Mouse (Mus musculus) kidney, postnatal 14 days (tissue): ENCODE results near the gene Riok2.
"Not testable (repeated sequence)": the region's sequence is repeated elsewhere in the genome, so short reads cannot be mapped to it uniquely, and the experiment has no call there.

Source experiments
- DNase-seq: peaks from one replicate; pipeline ENCODE4 v3.0.0; 2022; ENCODE audit warnings: mixed read lengths

Riok2 gene

GRCm38 (mm10) chr17:17373918-17374910 is at the start of gene Riok2:
TSS of gene Riok2 (plus strand) at chr17:17374309.
- peak; percentile 98 for DNase-seq

- DNase-seq: not testable (repeated sequence)
Measured at GRCm38 (mm10) chr17:17326022-17326421, 48.1 kb upstream of the Riok2 start.

GRCm38 (mm10) chr17:17326636-17327035 is 47.5 kb upstream of the Riok2 start:
- no peak for DNase-seq

GRCm38 (mm10) chr17:17345374-17346183 is 28.5 kb upstream of the Riok2 start:
- DNase-seq: not testable (repeated sequence)

DNA sequence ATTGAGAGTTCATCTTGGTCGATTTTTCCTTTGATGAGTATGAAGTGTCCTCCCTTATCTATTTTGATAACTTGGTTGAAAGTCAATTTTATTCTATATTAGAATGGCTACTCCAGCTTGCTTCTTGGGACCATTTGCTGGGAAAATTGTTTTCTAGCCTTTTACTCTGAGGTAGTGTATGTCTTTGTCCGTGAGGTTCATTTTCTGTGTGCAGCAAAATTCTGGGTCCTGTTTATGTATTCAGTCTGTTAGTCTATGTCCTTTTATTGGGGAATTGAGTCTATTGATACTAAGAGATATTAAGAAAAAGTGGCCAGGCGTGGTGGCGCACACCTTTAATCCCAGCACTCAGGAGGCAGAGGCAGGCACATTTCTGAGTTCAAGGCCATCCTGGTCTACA is 27.8 kb upstream of the Riok2 start:
- DNase-seq: not testable (repeated sequence)

- DNase-seq: no peak
Measured at GRCm38 (mm10) chr17:17373550-17373917, 575 bp upstream of the Riok2 start.

GRCm38 (mm10) chr17:17375581-17375980 is 1.5 kb downstream of the Riok2 start:
- DNase-seq: no peak

GRCm38 (mm10) chr17:17383703-17384102 is 9.6 kb downstream of the Riok2 start:
- no peak for DNase-seq

- no peak for DNase-seq
Measured at GRCm38 (mm10) chr17:17384502-17384901, 10.4 kb downstream of the Riok2 start.

GRCm38 (mm10) chr17:17386117-17386516 is 12.0 kb downstream of the Riok2 start:
- no peak for DNase-seq

DNA sequence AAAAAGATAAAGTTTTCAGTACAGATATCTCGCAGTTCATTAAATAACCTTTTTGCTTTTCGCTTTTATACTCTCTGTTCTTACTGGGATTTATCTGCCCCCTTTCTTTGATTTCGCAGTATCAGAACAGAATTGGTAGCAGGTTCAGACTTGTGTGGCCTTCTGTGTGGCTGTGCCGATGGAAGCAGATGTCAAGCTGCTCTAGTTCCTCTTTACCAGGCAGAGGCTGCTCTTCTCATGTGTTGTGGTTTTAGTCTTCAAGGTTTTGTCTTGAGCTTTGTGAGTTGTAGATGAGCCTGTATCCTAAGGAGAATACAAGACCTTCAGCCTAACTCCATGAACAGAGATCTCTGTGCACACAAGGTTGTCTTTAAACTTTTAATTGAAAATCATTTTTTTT is 17.7 kb downstream of the Riok2 start:
- no peak for DNase-seq

GRCm38 (mm10) chr17:17392863-17393262 is 18.8 kb downstream of the Riok2 start:
- DNase-seq: peak; percentile 7

- DNase-seq: no peak
Measured at GRCm38 (mm10) chr17:17393300-17393699, 19.2 kb downstream of the Riok2 start.

DNA sequence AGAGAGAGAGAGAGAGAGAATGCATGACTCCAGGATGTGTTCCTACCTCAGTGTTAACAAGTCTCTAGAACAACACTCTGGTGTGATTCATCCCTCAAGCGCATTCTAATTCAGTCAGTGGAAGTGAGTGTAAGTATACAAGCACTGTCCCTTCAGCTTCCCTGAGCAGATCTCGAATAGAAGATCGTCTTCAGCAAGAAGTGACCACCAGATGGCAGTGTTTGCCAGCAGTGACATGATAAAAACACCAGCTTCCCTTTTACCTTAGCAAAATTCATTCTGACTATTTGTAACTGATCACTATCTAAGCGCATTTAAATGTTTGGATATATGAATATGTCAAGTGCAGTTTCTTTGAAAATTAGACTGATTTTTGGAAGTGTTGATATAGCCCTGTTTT is 20.2 kb downstream of the Riok2 start:
- peak; percentile 79 for DNase-seq

DNA sequence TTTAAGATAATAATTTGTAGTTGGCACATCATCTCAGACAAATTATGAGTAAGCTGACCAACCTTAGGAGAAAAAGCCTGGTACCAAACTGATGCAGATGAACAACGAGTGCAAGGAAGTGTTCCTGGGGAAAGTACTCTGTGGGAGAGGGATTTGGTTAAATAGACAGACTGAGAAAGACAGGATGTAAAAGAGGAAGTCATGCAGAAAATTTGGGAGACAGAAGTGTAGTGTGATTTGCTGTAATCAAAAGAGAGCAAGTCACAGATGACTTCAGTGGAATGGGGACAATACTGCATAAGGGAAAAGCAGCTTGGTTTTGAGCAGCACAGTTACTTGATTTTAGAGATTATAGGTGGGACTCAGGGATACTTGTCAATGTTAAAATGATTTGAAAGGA is 22.8 kb downstream of the Riok2 start:
- no peak for DNase-seq

GRCm38 (mm10) chr17:17398664-17399063 is 24.6 kb downstream of the Riok2 start:
- DNase-seq: no peak

GRCm38 (mm10) chr17:17402222-17403004 is 28.3 kb downstream of the Riok2 start, which contains the start of gene Lix1:
TSS of gene Lix1 (plus strand) at chr17:17402672.
- peak; percentile 47 for DNase-seq

GRCm38 (mm10) chr17:17403038-17403437 is 28.9 kb downstream of the Riok2 start:
- DNase-seq: no peak

GRCm38 (mm10) chr17:17403578-17404112 is 29.5 kb downstream of the Riok2 start:
- no peak for DNase-seq

DNA sequence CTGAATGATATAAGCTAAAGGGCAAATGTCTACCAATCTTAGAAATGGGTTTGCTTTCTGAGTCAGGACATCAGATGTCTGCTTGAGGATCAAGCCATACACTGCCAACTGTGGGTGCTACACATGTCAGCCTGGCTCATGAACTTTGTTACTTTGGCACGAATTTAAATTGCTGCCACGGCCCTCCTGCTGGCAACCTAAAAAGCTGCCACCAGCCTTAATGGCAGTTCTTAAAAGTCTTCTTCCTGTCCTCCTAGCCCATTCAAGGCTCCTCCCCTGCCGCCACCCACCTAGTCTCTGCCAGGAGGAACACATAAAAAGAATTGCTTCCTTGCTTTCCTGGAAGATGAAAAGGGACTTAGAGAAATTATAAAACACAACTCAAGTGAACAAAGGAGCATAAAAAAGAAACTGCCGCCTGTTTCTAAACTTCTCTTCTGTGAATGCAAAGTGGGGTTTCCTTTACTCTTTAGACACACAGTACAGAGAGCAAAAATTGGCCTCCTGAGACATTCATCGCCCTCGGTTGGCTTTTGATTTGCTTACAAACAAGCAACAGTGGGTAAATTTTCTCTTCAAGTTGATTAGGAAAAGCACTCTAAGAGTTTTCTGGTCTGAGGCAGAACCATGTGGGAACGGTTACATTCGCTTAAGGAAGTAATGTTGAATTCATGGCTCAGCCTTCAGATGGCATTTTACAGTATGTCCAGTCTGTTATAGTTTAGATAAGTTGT is 30.9 kb downstream of the Riok2 start:
- DNase-seq: peak; percentile 4

- DNase-seq: no peak
Measured at GRCm38 (mm10) chr17:17405606-17406005, 31.5 kb downstream of the Riok2 start.

GRCm38 (mm10) chr17:17408137-17408536 is 34.0 kb downstream of the Riok2 start:
- no peak for DNase-seq
